Mouse (Mus musculus): ENCODE data around the gene Eif4e2. TPM values are rescaled to one million over a fixed set of nuclear protein-coding genes. Genes with fewer than 3 reads are reported as not detected.

The Eif4e2 gene
- polyA plus RNA-seq, 1 experiment, result 56.2 TPM

- 78% methylated on average over 3 of the region's 3 CpGs for WGBS
- Histone ChIP-seq H3K4me1 (ENCODE audit: control insufficient read depth, insufficient read depth, low read length) (peaks cover 11% of the 10 kb centered on the region), H3K4me3 (replicated peaks; ENCODE audit: insufficient read depth, low read depth, low read length) (no peak overlapping the region), H3K27ac (ENCODE audit: insufficient read depth, low read length) (no peak overlapping the region), H3K27me3 (ENCODE audit: control insufficient read depth, insufficient read depth, low read length) (no peaks in the 10 kb centered on the region)
- no peak for TF ChIP-seq CTCF (IDR thresholded peaks at IDR 0.05; ENCODE audit: borderline replicate concordance, insufficient read depth, low read depth, low read length)
- no peak for TF ChIP-seq POLR2A (IDR thresholded peaks at IDR 0.05; ENCODE audit: borderline replicate concordance, insufficient read depth, low read length)
- no peak for DNase-seq
These were observed 58.7 kb downstream of the Eif4e2 start for GRCm38 (mm10) chr1:87272462-87272861.

- H3K4me3 ChIP-seq (replicated peaks; ENCODE audit: insufficient read depth, low read depth, low read length), result no peak overlapping the region
- H3K4me1 ChIP-seq (ENCODE audit: control insufficient read depth, insufficient read depth, low read length), result peaks cover 11% of the 10 kb centered on the region
- TF ChIP-seq CTCF (IDR thresholded peaks at IDR 0.05; ENCODE audit: borderline replicate concordance, insufficient read depth, low read depth, low read length) (no peak), POLR2A (IDR thresholded peaks at IDR 0.05; ENCODE audit: borderline replicate concordance, insufficient read depth, low read length) (no peak)
- 9% methylated on average over 3 of the region's 3 CpGs for WGBS
- H3K27me3 ChIP-seq (ENCODE audit: control insufficient read depth, insufficient read depth, low read length), result no peaks in the 10 kb centered on the region
- peak; percentile 59 to 76 for DNase-seq
- H3K27ac ChIP-seq (ENCODE audit: insufficient read depth, low read length), result peak overlapping the region; percentile 48
These were observed 59.8 kb downstream of the Eif4e2 start for GRCm38 (mm10) chr1:87273514-87273942.

GRCm38 (mm10) chr1:87274134-87274533, 60.4 kb downstream of the Eif4e2 start:
- TF ChIP-seq CTCF (IDR thresholded peaks at IDR 0.05; ENCODE audit: borderline replicate concordance, insufficient read depth, low read depth, low read length) (no peak), POLR2A (IDR thresholded peaks at IDR 0.05; ENCODE audit: borderline replicate concordance, insufficient read depth, low read length) (no peak)
- Histone ChIP-seq H3K4me1 (ENCODE audit: control insufficient read depth, insufficient read depth, low read length) (peaks cover 11% of the 10 kb centered on the region), H3K27ac (ENCODE audit: insufficient read depth, low read length) (peak overlapping the region; percentile 1), H3K4me3 (replicated peaks; ENCODE audit: insufficient read depth, low read depth, low read length) (no peak overlapping the region), H3K27me3 (ENCODE audit: control insufficient read depth, insufficient read depth, low read length) (no peaks in the 10 kb centered on the region)
- DNase-seq, result no peak
- WGBS, result 46% methylated on average over 4 of the region's 4 CpGs

GRCm38 (mm10) chr1:87275151-87275550, 61.4 kb downstream of the Eif4e2 start:
- DNase-seq, result no peak

GRCm38 (mm10) chr1:87276056-87276455, 62.3 kb downstream of the Eif4e2 start:
- 22% methylated on average over 2 of the region's 2 CpGs for WGBS
- no peak overlapping the region for H3K27ac ChIP-seq (ENCODE audit: insufficient read depth, low read length)
- TF ChIP-seq CTCF (IDR thresholded peaks at IDR 0.05; ENCODE audit: borderline replicate concordance, insufficient read depth, low read depth, low read length) (no peak), POLR2A (IDR thresholded peaks at IDR 0.05; ENCODE audit: borderline replicate concordance, insufficient read depth, low read length) (no peak)

More at GRCm38 (mm10) chr1:87275151-87275550, 61.4 kb downstream of the Eif4e2 start:
- Histone ChIP-seq H3K27ac (ENCODE audit: insufficient read depth, low read length) (no peak overlapping the region), H3K4me3 (replicated peaks; ENCODE audit: insufficient read depth, low read depth, low read length) (no peak overlapping the region), H3K27me3 (ENCODE audit: control insufficient read depth, insufficient read depth, low read length) (no peaks in the 10 kb centered on the region), H3K4me1 (ENCODE audit: control insufficient read depth, insufficient read depth, low read length) (peaks cover 11% of the 10 kb centered on the region)
- WGBS, result 85% methylated on average over 12 of the region's 12 CpGs
- no peak for TF ChIP-seq CTCF (IDR thresholded peaks at IDR 0.05; ENCODE audit: borderline replicate concordance, insufficient read depth, low read depth, low read length)
- TF ChIP-seq POLR2A (IDR thresholded peaks at IDR 0.05; ENCODE audit: borderline replicate concordance, insufficient read depth, low read length), result no peak

GRCm38 (mm10) chr1:87280281-87280680, 66.6 kb downstream of the Eif4e2 start:
- DNase-seq, result no peak
- 63% methylated on average over 5 of the region's 5 CpGs for WGBS
- Histone ChIP-seq H3K4me3 (replicated peaks; ENCODE audit: insufficient read depth, low read depth, low read length) (no peak overlapping the region), H3K27me3 (ENCODE audit: control insufficient read depth, insufficient read depth, low read length) (no peaks in the 10 kb centered on the region), H3K4me1 (ENCODE audit: control insufficient read depth, insufficient read depth, low read length) (no peaks in the 10 kb centered on the region; the same call in 1 of the 2 replicates), H3K27ac (ENCODE audit: insufficient read depth, low read length) (no peak overlapping the region)
- TF ChIP-seq POLR2A (IDR thresholded peaks at IDR 0.05; ENCODE audit: borderline replicate concordance, insufficient read depth, low read length) (no peak), CTCF (IDR thresholded peaks at IDR 0.05; ENCODE audit: borderline replicate concordance, insufficient read depth, low read depth, low read length) (no peak)

More at GRCm38 (mm10) chr1:87276056-87276455, 62.3 kb downstream of the Eif4e2 start:
- H3K4me3 ChIP-seq (replicated peaks; ENCODE audit: insufficient read depth, low read depth, low read length), result no peak overlapping the region
- H3K4me1 ChIP-seq (ENCODE audit: control insufficient read depth, insufficient read depth, low read length), result peaks cover 11% of the 10 kb centered on the region
- no peaks in the 10 kb centered on the region for H3K27me3 ChIP-seq (ENCODE audit: control insufficient read depth, insufficient read depth, low read length)
- DNase-seq, result no peak

- Histone ChIP-seq H3K27ac (ENCODE audit: insufficient read depth, low read length) (no peak overlapping the region), H3K27me3 (ENCODE audit: control insufficient read depth, insufficient read depth, low read length) (no peaks in the 10 kb centered on the region), H3K4me1 (ENCODE audit: control insufficient read depth, insufficient read depth, low read length) (no peaks in the 10 kb centered on the region; the same call in 1 of the 2 replicates), H3K4me3 (replicated peaks; ENCODE audit: insufficient read depth, low read depth, low read length) (no peak overlapping the region)
- no peak for DNase-seq
- 45% methylated on average over 20 of the region's 20 CpGs for WGBS
- TF ChIP-seq POLR2A (IDR thresholded peaks at IDR 0.05; ENCODE audit: borderline replicate concordance, insufficient read depth, low read length) (no peak), CTCF (IDR thresholded peaks at IDR 0.05; ENCODE audit: borderline replicate concordance, insufficient read depth, low read depth, low read length) (no peak)
These were observed 68.1 kb downstream of the Eif4e2 start for GRCm38 (mm10) chr1:87281599-87282412.

GRCm38 (mm10) chr1:87282413-87282788, 68.7 kb downstream of the Eif4e2 start:
- Histone ChIP-seq H3K27ac (ENCODE audit: insufficient read depth, low read length) (no peak overlapping the region), H3K27me3 (ENCODE audit: control insufficient read depth, insufficient read depth, low read length) (no peaks in the 10 kb centered on the region), H3K4me3 (replicated peaks; ENCODE audit: insufficient read depth, low read depth, low read length) (no peak overlapping the region), H3K4me1 (ENCODE audit: control insufficient read depth, insufficient read depth, low read length) (no peaks in the 10 kb centered on the region)
- 70% methylated on average over 6 of the region's 6 CpGs for WGBS
- TF ChIP-seq CTCF (IDR thresholded peaks at IDR 0.05; ENCODE audit: borderline replicate concordance, insufficient read depth, low read depth, low read length), result no peak
- no peak for TF ChIP-seq POLR2A (IDR thresholded peaks at IDR 0.05; ENCODE audit: borderline replicate concordance, insufficient read depth, low read length)
- no peak for DNase-seq
